Mouse (Mus musculus) kidney, adult 8-10 months (tissue): ENCODE data around the gene Tsc1.

ENCODE experiments used
- DNase-seq, 2 experiments: peaks; one replicate each; pipeline ENCODE4 v3.0.0; 2022

The Tsc1 gene

DNA sequence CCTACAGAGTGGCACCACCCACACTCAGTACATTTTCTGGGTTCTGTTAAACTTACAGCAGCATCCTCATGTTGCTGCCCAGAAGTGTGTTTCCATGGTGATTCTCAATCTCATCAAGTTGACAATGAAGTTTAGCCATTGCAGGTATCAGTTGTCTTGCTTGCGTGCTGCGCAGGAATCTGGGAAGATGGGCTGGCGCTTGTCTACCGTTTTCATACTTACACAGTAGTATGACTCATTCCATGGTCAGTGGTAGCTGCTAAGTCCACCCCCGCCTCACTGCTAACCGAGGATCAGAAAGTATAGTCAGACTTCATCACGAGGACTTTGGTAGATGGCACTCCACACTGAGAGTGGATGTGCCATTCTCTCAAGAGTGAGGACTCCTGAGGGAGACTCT lies 12.3 kb downstream of the Tsc1 start:
- no peak for DNase-seq

- peak in 1 of 2 experiments; percentile 52 for DNase-seq
Observed at GRCm38 (mm10) chr2:28654295-28654694, 13.3 kb downstream of the Tsc1 start.

GRCm38 (mm10) chr2:28656216-28656615 lies 15.2 kb downstream of the Tsc1 start:
- DNase-seq, result no peak

- DNase-seq, result no peak
Observed at GRCm38 (mm10) chr2:28662891-28663290, 21.9 kb downstream of the Tsc1 start.

GRCm38 (mm10) chr2:28665818-28666217 lies 24.8 kb downstream of the Tsc1 start:
- DNase-seq, result no peak

- peak in 1 of 2 experiments; percentile 32 for DNase-seq
Observed at GRCm38 (mm10) chr2:28671438-28671837, 30.4 kb downstream of the Tsc1 start.

- DNase-seq, result no peak
Observed at GRCm38 (mm10) chr2:28676005-28676404, 35.0 kb downstream of the Tsc1 start.

DNA sequence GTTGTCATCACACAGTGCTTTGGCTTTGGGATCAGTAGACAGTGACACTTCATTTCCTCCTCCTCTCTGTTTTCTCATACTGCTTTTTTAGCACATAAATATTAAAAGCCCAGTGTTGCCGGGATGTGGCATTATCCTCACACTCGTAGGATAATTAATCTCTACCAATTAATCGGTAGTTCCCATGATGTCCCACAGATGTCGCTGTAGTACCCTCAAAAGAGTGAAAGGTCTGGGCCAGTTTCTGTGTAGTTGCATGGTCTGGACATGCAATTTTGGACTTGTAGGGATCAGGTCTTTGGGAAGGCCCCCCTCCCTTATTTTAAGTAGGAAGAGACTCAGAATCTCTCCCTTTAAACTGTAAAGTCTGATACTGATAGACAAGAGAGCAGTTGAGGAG lies 39.7 kb downstream of the Tsc1 start:
- peak in 1 of 2 experiments; percentile 37 for DNase-seq

DNA sequence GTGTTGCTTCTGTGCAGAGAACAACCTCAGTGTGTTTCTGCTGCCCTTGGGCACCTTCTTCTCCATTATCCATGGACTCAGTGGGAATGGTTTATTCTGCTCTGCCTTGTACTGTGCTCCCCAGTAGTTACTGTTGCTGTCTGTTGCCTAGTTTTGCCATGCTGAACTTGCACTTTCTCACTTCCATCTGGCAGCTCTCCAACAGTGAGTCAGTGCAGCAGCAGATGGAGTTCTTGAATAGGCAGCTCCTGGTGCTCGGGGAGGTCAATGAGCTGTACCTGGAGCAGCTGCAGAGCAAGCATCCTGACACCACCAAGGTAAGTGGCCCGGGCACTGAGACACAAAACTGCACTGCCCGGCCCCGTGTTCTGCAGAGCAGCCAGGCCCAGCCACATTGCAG lies 40.7 kb downstream of the Tsc1 start:
- DNase-seq, result peak; percentile 44 to 61

DNA sequence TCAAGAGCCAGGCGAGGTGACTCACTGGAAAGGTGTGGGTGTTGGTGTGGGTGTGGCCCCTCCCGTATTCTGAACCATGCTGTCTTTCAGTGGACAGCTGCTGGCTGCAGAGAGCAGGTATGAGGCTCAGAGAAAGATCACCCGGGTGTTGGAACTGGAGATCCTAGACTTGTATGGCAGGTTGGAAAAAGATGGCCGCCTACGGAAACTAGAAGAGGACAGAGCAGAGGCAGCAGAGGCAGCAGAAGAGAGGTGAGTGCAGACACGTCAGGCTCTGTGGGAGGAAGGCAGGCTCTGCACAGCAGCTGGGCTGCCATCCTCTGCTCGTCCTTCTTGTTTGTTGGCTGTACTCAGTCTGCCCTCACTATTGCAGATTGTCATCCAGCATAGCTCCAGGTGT lies 44.9 kb downstream of the Tsc1 start:
- no peak for DNase-seq

DNA sequence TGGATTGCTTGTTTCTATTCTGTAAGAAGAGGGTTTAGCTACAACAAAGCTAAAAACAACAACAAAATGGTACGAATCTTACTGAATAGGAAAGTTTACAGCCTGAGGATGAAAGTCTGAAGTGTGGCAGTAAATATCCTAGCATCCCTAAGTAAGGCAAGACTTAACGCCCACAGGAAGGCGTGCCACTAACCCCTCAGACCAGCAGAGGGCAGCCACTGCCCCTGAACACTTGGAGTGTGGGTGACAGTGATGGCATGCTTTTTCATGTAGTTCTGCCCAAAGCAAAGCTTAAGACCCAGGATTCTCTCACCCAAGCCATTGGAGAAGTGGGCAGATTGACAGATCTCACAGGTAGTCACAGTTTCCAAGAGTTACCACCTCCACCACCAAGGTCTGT lies 47.4 kb downstream of the Tsc1 start:
- peak in 1 of 2 experiments; percentile 25 for DNase-seq

- DNase-seq, result no peak
Observed at GRCm38 (mm10) chr2:28692692-28693091, 51.7 kb downstream of the Tsc1 start.

DNA sequence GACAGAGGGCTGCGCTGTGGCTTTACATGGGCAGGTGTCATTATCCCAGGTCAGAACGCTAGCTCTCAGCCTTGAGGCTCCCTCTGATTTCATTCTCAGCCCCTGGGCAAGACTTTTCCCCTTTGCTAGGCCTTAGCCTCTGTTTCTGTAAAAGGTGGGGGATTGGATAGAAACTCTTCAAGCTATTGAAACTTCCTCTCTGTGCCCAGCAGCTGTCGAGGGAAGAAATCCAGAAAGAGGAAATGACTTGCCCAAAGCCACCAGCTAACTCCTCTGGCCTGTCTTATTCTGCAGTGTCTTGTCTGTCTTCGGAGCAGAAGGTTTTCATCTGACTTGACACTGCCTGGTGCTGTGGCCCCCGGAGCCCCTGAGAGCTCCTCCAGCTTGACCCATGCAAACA lies 57.5 kb downstream of the Tsc1 start:
- no peak for DNase-seq

- peak; percentile 44 to 62 for DNase-seq
Observed at GRCm38 (mm10) chr2:28699361-28700335, 58.6 kb downstream of the Tsc1 start, which contains the start of the genes Spaca9 and Ak8. Gene Spaca9 (minus strand): TSS chr2:28699727. Gene Ak8 (plus strand): TSS chr2:28700164.

DNA sequence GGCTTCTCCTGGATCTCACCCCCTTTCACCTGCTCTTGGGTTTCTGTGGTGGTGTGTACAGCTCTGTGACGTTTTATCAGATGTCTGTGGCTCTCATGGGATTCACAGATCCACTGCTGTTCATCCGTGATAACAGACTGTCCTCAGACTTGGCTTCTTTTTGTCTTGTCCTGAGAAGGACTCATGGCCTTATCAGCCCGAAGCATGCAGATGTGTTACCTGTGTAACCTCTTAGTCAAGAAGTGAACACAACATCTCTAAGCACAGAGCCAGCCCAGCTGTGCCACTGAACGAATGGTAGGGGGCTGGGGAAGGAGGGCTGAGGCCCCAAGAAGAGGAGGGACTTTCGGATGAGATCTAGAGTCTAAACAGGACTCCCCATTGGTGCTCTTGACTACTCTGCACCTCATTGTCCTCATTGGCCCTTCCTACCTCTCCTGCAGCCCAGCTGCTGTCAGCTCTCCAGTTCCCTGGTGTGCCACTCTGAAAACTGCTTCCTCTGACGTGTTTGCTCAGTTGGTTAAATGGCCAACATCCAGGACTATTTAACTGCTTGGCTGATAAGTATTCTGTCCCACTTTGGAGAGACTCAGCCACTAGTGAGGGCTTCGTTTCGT lies 60.7 kb downstream of the Tsc1 start:
- DNase-seq, result no peak

GRCm38 (mm10) chr2:28706106-28706636 lies 65.1 kb downstream of the Tsc1 start:
- DNase-seq, result no peak

DNA sequence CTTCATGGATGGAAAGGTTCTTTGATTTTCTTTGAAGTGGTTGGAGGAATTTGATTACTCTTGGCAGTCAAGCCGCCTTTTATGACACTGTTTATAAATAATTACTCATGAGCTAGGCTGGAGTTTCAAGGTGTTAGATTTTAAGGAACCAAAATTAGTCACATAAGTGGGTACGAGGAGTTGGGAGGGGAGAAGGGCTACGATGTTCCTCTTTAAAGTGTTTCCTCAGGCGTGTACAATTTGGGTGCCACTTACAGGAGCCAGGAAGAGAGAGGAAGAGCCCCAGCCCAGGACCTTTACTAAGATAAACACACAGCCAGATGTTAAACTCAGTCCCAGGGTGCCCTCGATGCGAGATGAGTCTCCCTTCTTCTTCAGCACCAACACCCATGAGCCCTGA lies 65.8 kb downstream of the Tsc1 start:
- DNase-seq, result no peak

- no peak for DNase-seq
Observed at GRCm38 (mm10) chr2:28713036-28713435, 72.0 kb downstream of the Tsc1 start.

DNA sequence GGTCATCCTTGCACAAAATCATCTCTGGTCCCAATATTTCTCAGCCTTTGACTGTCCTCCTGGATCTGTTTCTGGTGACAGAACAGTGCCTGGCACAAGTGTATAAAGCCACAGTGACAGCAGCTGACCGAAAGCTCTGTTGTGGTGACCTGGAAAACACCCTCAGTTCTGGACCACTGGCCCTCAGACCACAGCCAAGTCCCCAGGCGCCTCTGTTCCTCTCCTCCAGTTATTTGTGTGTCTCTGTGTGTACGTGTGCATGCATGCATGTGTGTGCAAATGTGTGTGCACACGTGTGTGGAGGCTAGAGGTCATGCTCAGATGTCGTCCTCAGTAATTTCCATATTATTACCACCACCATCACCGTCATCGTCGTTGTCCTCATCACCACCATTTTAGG lies 81.4 kb downstream of the Tsc1 start:
- DNase-seq, result no peak

GRCm38 (mm10) chr2:28723912-28724311 lies 82.9 kb downstream of the Tsc1 start:
- no peak for DNase-seq

DNA sequence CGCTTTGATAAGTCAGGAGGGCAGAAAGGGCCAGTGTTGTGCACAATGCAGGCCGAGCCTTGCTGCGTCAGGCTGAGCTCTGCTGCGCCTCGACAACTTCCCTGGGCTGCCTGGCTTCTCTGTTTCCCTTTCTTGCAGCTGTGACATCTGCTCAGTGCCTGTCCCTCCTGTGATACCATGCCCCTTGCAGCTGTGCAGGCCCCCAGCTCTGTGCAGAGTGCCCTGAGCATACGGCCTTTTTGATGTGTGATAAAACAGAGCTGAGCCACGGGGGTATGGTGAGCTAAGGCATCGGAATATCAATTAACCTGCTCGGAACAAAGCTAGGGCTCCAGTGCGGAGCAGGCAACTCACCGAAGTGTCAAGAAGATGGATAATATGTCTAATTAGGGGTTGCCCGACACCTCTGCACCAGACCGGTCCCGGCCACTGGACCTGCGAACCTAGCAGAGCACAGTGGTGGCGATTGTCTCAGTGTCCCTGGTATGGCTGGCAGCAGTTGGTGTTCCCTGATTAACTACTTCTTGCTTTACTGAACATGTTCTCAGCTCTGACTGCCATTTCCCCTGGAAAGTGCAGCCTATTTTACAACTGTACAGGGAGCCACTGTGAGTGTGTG lies 86.9 kb downstream of the Tsc1 start:
- DNase-seq, result no peak

DNA sequence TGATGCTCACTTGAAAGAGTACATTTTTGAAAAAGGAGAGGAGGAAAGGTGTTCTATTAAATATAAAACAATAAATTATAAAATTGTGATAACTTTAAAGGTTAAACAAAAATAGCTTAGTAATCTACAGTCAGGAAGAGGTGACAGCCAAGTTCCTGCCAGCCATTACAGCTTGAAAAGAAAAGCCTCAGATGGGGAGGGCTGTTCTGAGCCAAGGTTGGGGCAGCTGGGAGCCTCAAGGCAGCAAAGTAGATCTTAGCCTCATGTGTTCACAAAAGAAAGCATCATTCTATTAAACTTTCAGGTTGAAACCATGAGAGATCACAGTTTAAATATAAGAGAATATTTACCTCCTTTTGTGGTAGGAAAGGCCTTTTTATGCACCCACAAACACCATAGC lies 89.6 kb downstream of the Tsc1 start:
- no peak for DNase-seq

DNA sequence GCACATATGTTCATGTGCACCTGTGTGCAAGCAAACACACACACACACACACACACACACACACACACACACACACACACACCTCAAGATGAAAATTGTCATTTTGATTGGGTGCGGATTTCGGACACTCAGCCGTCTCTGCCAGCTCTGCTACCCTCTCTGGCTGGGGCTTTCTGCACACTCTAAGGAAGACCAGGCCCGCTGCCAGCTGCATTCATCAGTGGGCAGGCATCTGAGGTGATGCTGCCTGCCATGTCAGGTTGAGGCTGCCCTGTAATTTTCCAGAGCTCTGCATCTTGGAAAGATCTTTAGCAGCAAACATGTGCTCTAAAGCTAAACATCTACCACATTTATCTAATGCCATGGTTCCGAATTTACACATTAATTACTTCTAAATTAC lies 96.1 kb downstream of the Tsc1 start:
- no peak for DNase-seq
